Mouse (Mus musculus): Measurements from ENCODE around the gene Olfr1248. TPM values are rescaled to one million over a fixed set of nuclear protein-coding genes. Genes with fewer than 3 reads are reported as not detected.
"Not testable (repeated sequence)": the region's sequence is repeated elsewhere in the genome, so short reads cannot be mapped to it uniquely, and the experiment has no call there.

Olfr1248 gene
- total RNA-seq (2021): not detected
- long read RNA-seq, experiment 1: 0 reads
- long read RNA-seq, experiment 2: 0 reads

- intact Hi-C loops (cut with DNase I); DNase-seq (ENCODE audit: low spot score in 2 of 2): not testable (repeated sequence)
Measured at GRCm38 (mm10) chr2:89618145-89618544, at the start of gene Olfr1248. TSS of gene Olfr1248 (minus strand) at chr2:89618245.

- no peak for DNase-seq (ENCODE audit: low spot score in 2 of 2)
- intact Hi-C loops (cut with DNase I): loop anchor here (2.0 kb wide), 1 partner anchor 37 kb away; no protein-coding TSS in a partner anchor
Measured at GRCm38 (mm10) chr2:89661367-89661766, 43.3 kb upstream of the Olfr1248 start, which contains the start of gene Olfr1250. TSS of gene Olfr1250 (minus strand) at chr2:89661467.

DNA sequence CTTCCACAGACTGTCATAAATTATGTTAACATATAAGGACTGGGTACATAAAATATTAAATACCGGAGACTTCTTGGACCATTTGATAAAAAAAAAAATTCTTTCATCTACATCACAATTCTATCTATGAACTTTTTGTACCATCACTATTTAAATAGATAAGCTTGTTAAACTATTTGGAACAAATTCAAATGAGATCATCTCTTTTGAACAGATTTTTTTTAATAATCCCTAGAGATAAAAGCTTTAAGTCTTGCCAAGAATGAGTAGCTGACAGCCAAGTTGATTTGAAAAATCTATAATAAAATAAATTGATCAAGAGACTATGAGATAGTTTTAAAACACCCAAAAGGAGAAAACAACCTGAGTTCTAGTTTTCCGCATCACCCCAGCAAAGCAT, 16.8 kb upstream of the Olfr1248 start, which contains the start of gene Olfr1249:
TSS of gene Olfr1249 (minus strand) at position 101 of the 400 bp plus-strand sequence.
- intact Hi-C loops (cut with DNase I): no loop called here
- no peak for DNase-seq (ENCODE audit: low spot score in 2 of 2)

DNA sequence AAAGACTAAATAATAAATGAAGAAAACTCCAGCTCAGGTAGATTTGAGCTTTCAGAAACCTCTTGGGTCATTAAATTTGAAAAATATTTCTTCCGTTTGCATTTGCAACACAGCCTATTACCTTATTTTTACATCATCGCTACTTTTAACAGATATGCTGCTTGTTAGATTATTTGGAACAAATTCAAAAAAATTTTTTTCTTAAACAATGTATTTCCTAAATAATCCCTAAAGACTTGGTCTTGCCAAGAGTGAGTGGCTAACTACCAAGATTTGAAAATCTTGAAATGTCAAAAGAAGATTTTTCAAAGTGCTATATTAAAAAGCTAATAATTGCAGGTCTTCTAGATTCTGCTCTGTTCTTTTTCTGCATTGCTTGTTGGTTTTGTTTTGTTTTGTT, 4.0 kb downstream of the Olfr1248 start, which contains the start of gene Olfr1247:
TSS of gene Olfr1247 (minus strand) at position 101 of the 400 bp plus-strand sequence.
- intact Hi-C loops (cut with DNase I): no loop called here
- no peak for DNase-seq (ENCODE audit: low spot score in 2 of 2)

DNA sequence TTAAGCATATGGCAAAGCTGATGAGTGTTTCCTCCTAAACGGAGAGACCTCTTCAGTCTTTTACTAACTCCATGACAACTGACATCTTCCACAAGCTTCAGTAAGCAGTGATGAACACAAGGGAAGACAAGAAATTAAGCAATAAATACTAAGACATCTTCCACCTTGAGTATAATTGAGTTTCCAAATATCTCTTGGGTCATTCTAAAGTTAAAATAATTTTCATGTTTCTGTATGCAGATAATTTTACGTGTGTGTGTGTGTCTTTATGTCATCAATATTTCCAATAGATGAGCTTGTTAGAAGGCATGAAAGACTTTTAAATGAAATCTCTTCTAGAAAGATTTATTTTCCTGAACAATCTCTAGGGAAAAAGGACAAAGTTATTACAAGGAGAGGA, 25.0 kb downstream of the Olfr1248 start, which contains the start of gene Olfr1246:
TSS of gene Olfr1246 (minus strand) at position 101 of the 400 bp plus-strand sequence.
- intact Hi-C loops (cut with DNase I): no loop called here
- DNase-seq (ENCODE audit: low spot score in 2 of 2): no peak

DNA sequence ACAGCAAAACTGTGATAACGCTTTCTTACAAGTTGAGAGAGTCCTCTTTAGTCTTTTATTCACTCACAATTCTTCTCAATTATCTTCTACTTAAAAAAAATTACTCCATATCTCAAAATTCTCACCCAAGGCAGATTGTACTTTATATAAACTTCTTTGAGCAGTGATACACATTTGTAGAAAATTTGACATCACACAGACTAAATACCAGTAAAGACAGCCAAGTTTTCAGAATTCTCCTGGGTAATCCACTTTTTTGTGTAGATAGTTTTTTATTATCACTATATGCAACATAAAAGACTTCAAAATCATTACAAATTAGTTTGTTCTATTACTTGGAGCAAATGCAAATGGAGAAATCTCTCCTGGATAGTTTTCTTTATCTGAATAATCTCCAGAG, 39.7 kb downstream of the Olfr1248 start, which contains the start of gene Olfr1245:
TSS of gene Olfr1245 (minus strand) at position 101 of the 400 bp plus-strand sequence.
- DNase-seq (ENCODE audit: low spot score in 2 of 2): no peak
- intact Hi-C loops (cut with DNase I): no loop called here

Other genes with a start within 250 kb of the Olfr1248 start
- gene Olfr1238, start 208.6 kb downstream of the Olfr1248 start, total RNA-seq (2021): not detected
- gene Olfr1239, start 197.8 kb downstream of the Olfr1248 start, total RNA-seq (2021): not detected
- not detected for gene Olfr1240, start 175.2 kb downstream of the Olfr1248 start, total RNA-seq (2021)
- not detected for gene Olfr1241, start 131.1 kb downstream of the Olfr1248 start, total RNA-seq (2021)
- gene Olfr1242, start 119.9 kb downstream of the Olfr1248 start, total RNA-seq (2021): not detected
- gene Olfr1243, start 86.8 kb downstream of the Olfr1248 start, total RNA-seq (2021): not detected
- not detected for gene Olfr1245, start 39.8 kb downstream of the Olfr1248 start, total RNA-seq (2021)
- not detected for gene Olfr1246, start 25.1 kb downstream of the Olfr1248 start, total RNA-seq (2021)
- gene Olfr1247, start 4.1 kb downstream of the Olfr1248 start, total RNA-seq (2021): under 1 TPM; 0.06 to 0.11 TPM
- gene Olfr1249, start 16.7 kb upstream of the Olfr1248 start, total RNA-seq (2021): not detected
- gene Olfr1250, start 43.2 kb upstream of the Olfr1248 start, total RNA-seq (2021): under 1 TPM; 0.07 to 0.15 TPM
- gene Olfr1251, start 53.7 kb upstream of the Olfr1248 start, total RNA-seq (2021): not detected
- not detected for gene Olfr1252, start 106.8 kb upstream of the Olfr1248 start, total RNA-seq (2021)
- not detected for gene Olfr1253, start 138.8 kb upstream of the Olfr1248 start, total RNA-seq (2021)
- not detected for gene Olfr1254, start 175.4 kb upstream of the Olfr1248 start, total RNA-seq (2021)
- gene Olfr1255, start 193.8 kb upstream of the Olfr1248 start, total RNA-seq (2021): not detected
- gene Olfr1256, start 223.3 kb upstream of the Olfr1248 start, total RNA-seq (2021): under 1 TPM in 1 of 2 experiments, not detected in 1; 0.04 TPM
- not detected for gene Olfr48, start 230.0 kb upstream of the Olfr1248 start, total RNA-seq (2021)